Mouse (Mus musculus) brown adipose tissue, adult 24 weeks (tissue): ENCODE data around the gene Rras2. TPM values are rescaled to one million over a fixed set of nuclear protein-coding genes. Genes with fewer than 3 reads are reported as not detected.
A peak's percentile ranks its signal among the peaks of the same experiment; 100 is the strongest.

Experiments used
- H3K27ac ChIP-seq: fragments of 200-500 bp; replicated peaks from 2 replicates; pipeline ENCODE4 v1.5.1; 2012; ENCODE audit warnings: low read depth, mild to moderate bottlenecking, low read length
- H3K4me1 ChIP-seq: fragments of 200-500 bp; 2 replicates; pipeline ENCODE4 v1.6.1; 2012; ENCODE audit warnings: low read length, mixed read lengths; ENCODE audit not compliant: control insufficient read depth, insufficient read depth, insufficient read length
- H3K4me3 ChIP-seq: fragments of 200-500 bp; 2 replicates; pipeline ENCODE4 v1.5.1; 2012; ENCODE audit warnings: low read depth, mild to moderate bottlenecking, low read length, moderate library complexity; ENCODE audit not compliant: insufficient read depth
- polyA plus RNA-seq: library from polyadenylated mRNA; stranded (reverse); fragments of >200 nt; gene quantifications from 2 replicates; pipeline ENCODE4 v1.2.4, GENCODE M21; 2012; ENCODE audit not compliant: missing spikeins, insufficient read depth, insufficient read length

Rras2 gene
- 26.0 and 26.4 TPM in 2 replicates for polyA plus RNA-seq

GRCm38 (mm10) chr7:114117444-114117905 lies at the start of gene Rras2:
Rras2 (minus strand) TSS chr7:114117781.
- H3K27ac ChIP-seq = peak within 1 kb of the TSS; percentile 33
- peak within 1 kb of the TSS; percentile 98 for H3K4me3 ChIP-seq
- H3K4me1 ChIP-seq = peaks cover 4% of the 10 kb centered on the region

- Histone ChIP-seq H3K4me1 (no peaks in the 10 kb centered on the region), H3K4me3 (no peak overlapping the region), H3K27ac (no peak overlapping the region)
Observed at GRCm38 (mm10) chr7:114162975-114163374, 45.4 kb upstream of the Rras2 start.

- H3K4me3 ChIP-seq = no peak overlapping the region
- no peaks in the 10 kb centered on the region for H3K4me1 ChIP-seq
- H3K27ac ChIP-seq = no peak overlapping the region
Observed at GRCm38 (mm10) chr7:114161101-114161500, 43.5 kb upstream of the Rras2 start.

- H3K4me3 ChIP-seq = no peak overlapping the region
- H3K4me1 ChIP-seq = no peaks in the 10 kb centered on the region
- no peak overlapping the region for H3K27ac ChIP-seq
Observed at GRCm38 (mm10) chr7:114157716-114158278, 40.2 kb upstream of the Rras2 start.

GRCm38 (mm10) chr7:114156364-114156763 lies 38.8 kb upstream of the Rras2 start:
- Histone ChIP-seq H3K27ac (no peak overlapping the region), H3K4me3 (no peak overlapping the region)

GRCm38 (mm10) chr7:114155053-114155865 lies 37.7 kb upstream of the Rras2 start:
- no peaks in the 10 kb centered on the region for H3K4me1 ChIP-seq
- H3K4me3 ChIP-seq = no peak overlapping the region
- H3K27ac ChIP-seq = no peak overlapping the region

More at GRCm38 (mm10) chr7:114156364-114156763, 38.8 kb upstream of the Rras2 start:
- no peaks in the 10 kb centered on the region for H3K4me1 ChIP-seq

GRCm38 (mm10) chr7:114151036-114151780 lies 33.6 kb upstream of the Rras2 start:
- Histone ChIP-seq H3K27ac (no peak overlapping the region), H3K4me1 (no peaks in the 10 kb centered on the region), H3K4me3 (no peak overlapping the region)

GRCm38 (mm10) chr7:114149564-114149963 lies 32.0 kb upstream of the Rras2 start:
- H3K4me1 ChIP-seq = no peaks in the 10 kb centered on the region
- H3K27ac ChIP-seq = no peak overlapping the region

GRCm38 (mm10) chr7:114149135-114149534 lies 31.6 kb upstream of the Rras2 start:
- Histone ChIP-seq H3K4me3 (no peak overlapping the region), H3K4me1 (no peaks in the 10 kb centered on the region), H3K27ac (no peak overlapping the region)

More at GRCm38 (mm10) chr7:114149564-114149963, 32.0 kb upstream of the Rras2 start:
- H3K4me3 ChIP-seq = no peak overlapping the region

GRCm38 (mm10) chr7:114145841-114146240 lies 28.3 kb upstream of the Rras2 start:
- Histone ChIP-seq H3K4me3 (no peak overlapping the region), H3K4me1 (0 out of 2 replicates have a peak, but pooled peaks cover 4% of the 10 kb centered on the region), H3K27ac (no peak overlapping the region)

GRCm38 (mm10) chr7:114142151-114142798 lies 24.7 kb upstream of the Rras2 start:
- Histone ChIP-seq H3K27ac (no peak overlapping the region; the same call in 1 of the 2 replicates), H3K4me1 (0 out of 2 replicates have a peak, but pooled peaks cover 4% of the 10 kb centered on the region), H3K4me3 (no peak overlapping the region)

GRCm38 (mm10) chr7:114140026-114140425 lies 22.4 kb upstream of the Rras2 start:
- Histone ChIP-seq H3K4me3 (no peak overlapping the region), H3K27ac (no peak overlapping the region), H3K4me1 (0 out of 2 replicates have a peak, but pooled peaks cover 4% of the 10 kb centered on the region)

GRCm38 (mm10) chr7:114139400-114139799 lies 21.8 kb upstream of the Rras2 start:
- Histone ChIP-seq H3K4me1 (0 out of 2 replicates have a peak, but pooled peaks cover 4% of the 10 kb centered on the region), H3K27ac (no peak overlapping the region), H3K4me3 (no peak overlapping the region)

GRCm38 (mm10) chr7:114138261-114138660 lies 20.7 kb upstream of the Rras2 start:
- 0 out of 2 replicates have a peak, but pooled peaks cover 4% of the 10 kb centered on the region for H3K4me1 ChIP-seq
- H3K4me3 ChIP-seq = no peak overlapping the region
- H3K27ac ChIP-seq = no peak overlapping the region
